Mouse (Mus musculus): Measurements from ENCODE around the gene Fam171b. TPM values are rescaled to one million over a fixed set of nuclear protein-coding genes. Genes with fewer than 3 reads are reported as not detected.

Fam171b gene
- 0.01 TPM in 1 of 2 replicates, not detected in the other for polyA plus RNA-seq (2012)

DNA sequence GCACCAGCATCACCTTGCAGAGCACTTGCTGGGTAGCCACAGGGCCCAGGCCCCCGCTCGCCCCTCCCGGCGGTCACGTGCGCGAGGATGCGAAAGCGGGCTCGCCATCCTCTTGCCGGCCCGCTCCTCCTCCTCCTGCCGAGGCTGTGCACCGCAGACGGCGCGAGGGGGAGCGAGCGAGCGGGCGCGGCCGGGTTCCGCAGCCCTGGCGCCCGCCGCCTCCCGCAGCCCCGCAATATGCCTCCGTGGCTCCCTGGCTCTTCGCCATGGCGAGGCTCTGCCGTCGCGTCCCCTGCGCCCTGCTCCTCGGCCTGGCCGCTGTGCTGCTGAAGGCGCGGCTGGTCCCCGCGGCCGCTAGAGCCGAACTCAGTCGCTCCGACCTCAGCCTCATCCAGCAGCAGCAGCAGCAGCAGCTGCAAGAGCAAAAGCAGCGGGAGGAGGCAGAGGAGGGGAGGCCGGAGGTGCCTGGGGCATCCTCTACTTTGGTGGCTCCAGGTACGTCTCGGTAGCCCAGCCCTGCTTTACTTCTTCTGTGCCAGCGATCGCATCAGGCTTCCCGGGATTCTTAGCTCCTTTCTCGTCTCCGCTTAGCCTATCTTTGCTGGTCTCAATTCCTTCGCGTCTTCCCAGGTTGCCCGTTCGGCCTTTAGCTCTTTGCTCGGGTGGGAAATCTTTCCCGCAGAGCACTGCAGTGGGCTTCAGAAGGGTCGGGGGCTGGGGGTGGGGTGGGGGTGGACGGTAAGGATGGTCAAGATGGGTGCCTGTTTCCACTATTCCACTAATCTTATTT is at the start of gene Fam171b:
Fam171b (plus strand) TSS at position 154 of the 790 bp plus-strand sequence.
- Histone ChIP-seq H3K36me3 (ENCODE audit: control insufficient read depth) (no peaks in the 10 kb centered on the region), H3K9me3 (ENCODE audit: control insufficient read depth, low read length) (peaks cover 2% of the 10 kb centered on the region; the same call in 1 of the 2 replicates), H3K4me3 (replicated peaks) (peak within 1 kb of the TSS; percentile 33), H3K4me1 (ENCODE audit: control insufficient read depth) (0 out of 2 replicates have a peak, but pooled peaks cover 1% of the 10 kb centered on the region), H3K27me3 (ENCODE audit: control insufficient read depth) (peaks cover 51% of the 10 kb centered on the region)
- no peak for TF ChIP-seq TAL1 (IDR thresholded peaks at IDR 0.05; ENCODE audit: low read length)
- TF ChIP-seq GATA1 (IDR thresholded peaks at IDR 0.05; ENCODE audit: low read length) = no peak

DNA sequence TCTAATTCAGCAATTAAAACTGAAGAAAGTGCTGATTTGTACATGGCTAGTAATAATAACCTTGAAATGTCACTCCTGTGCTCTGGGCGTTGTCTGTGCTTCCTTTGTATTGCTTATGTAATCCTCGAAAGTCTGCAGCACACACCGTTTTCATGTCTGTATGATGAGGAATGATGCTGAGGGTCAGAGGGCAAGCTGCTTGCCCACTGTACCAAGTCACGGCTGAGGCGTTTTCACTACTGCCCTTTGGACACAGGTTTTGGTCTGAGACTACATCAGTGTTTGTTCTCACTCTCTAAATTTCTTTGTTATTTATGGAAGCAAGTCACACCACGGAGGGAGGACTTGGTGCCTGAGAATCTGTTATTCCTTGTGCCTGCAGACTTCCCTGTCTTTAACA is 46.4 kb upstream of the Fam171b start:
- Histone ChIP-seq H3K9me3 (ENCODE audit: control insufficient read depth, low read length) (no peaks in the 10 kb centered on the region), H3K27me3 (ENCODE audit: control insufficient read depth) (no peaks in the 10 kb centered on the region), H3K36me3 (ENCODE audit: control insufficient read depth) (no peaks in the 10 kb centered on the region), H3K4me3 (replicated peaks) (no peak overlapping the region), H3K4me1 (ENCODE audit: control insufficient read depth) (no peaks in the 10 kb centered on the region)
- TF ChIP-seq TAL1 (IDR thresholded peaks at IDR 0.05; ENCODE audit: low read length) (no peak), GATA1 (IDR thresholded peaks at IDR 0.05; ENCODE audit: low read length) (no peak)

DNA sequence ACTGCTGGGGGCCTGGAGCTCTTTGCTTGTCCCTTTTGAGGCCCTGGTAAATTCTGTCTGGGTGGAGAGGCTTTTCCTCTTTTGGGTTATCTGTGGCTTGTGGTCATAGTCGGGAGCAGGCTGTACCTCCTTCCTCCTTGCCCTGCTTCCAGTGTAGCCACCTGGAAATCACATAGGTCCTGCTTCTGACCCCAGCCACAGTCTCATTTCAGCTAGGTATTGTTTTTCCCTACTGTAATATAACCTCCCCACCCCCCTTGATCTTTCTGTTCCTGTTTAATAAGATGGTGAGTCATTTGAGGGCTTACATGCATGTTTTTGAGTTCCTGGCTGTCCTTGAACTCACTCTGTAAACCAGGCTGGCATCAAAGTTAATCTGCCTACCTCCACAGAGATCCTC is 45.6 kb upstream of the Fam171b start:
- H3K36me3 ChIP-seq (ENCODE audit: control insufficient read depth) = no peaks in the 10 kb centered on the region

DNA sequence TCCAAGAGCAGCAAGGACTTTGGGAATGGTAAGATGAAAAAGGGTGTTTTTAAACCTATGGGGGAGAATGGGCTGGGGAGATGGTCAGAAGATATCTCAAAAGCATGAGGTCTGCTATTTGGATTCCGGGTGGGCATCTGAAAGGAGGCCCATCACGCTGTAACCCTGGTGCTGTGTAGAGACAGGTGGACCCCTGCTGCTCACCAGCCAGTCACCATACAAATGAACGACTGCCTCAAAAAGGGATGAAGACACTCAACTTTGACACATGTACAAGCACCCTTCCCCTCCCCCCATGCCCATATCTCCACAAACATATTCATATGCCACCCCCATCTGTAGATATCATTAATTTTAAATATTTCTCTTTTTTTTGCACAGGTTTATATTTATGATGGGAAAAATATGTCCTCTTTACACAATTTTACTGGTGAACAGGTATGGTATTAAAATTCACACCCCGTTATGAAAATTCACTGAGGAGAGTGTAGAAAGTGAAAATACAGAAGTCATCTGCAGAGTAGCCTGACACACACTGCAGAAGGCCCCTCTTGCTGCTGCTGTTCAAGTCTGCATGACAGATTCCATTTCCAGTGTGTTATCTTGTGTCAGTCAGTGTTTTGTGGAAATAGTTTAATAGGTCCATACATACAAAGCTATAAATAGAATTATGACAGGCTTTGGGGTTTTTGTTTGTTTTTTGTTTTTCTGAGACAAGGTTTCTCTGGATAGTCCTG is 44.0 kb upstream of the Fam171b start:
- Histone ChIP-seq H3K4me1 (ENCODE audit: control insufficient read depth) (no peaks in the 10 kb centered on the region), H3K4me3 (replicated peaks) (no peak overlapping the region), H3K9me3 (ENCODE audit: control insufficient read depth, low read length) (no peaks in the 10 kb centered on the region), H3K36me3 (ENCODE audit: control insufficient read depth) (peaks cover 3% of the 10 kb centered on the region; the same call in 1 of the 2 replicates), H3K27me3 (ENCODE audit: control insufficient read depth) (no peaks in the 10 kb centered on the region)
- no peak for TF ChIP-seq TAL1 (IDR thresholded peaks at IDR 0.05; ENCODE audit: low read length)
- TF ChIP-seq GATA1 (IDR thresholded peaks at IDR 0.05; ENCODE audit: low read length) = no peak

More for the DNA sequence above, 45.6 kb upstream of the Fam171b start:
- no peak for TF ChIP-seq GATA1 (IDR thresholded peaks at IDR 0.05; ENCODE audit: low read length)
- no peak for TF ChIP-seq TAL1 (IDR thresholded peaks at IDR 0.05; ENCODE audit: low read length)
- Histone ChIP-seq H3K4me1 (ENCODE audit: control insufficient read depth) (no peaks in the 10 kb centered on the region), H3K9me3 (ENCODE audit: control insufficient read depth, low read length) (no peaks in the 10 kb centered on the region), H3K4me3 (replicated peaks) (no peak overlapping the region), H3K27me3 (ENCODE audit: control insufficient read depth) (no peaks in the 10 kb centered on the region)

DNA sequence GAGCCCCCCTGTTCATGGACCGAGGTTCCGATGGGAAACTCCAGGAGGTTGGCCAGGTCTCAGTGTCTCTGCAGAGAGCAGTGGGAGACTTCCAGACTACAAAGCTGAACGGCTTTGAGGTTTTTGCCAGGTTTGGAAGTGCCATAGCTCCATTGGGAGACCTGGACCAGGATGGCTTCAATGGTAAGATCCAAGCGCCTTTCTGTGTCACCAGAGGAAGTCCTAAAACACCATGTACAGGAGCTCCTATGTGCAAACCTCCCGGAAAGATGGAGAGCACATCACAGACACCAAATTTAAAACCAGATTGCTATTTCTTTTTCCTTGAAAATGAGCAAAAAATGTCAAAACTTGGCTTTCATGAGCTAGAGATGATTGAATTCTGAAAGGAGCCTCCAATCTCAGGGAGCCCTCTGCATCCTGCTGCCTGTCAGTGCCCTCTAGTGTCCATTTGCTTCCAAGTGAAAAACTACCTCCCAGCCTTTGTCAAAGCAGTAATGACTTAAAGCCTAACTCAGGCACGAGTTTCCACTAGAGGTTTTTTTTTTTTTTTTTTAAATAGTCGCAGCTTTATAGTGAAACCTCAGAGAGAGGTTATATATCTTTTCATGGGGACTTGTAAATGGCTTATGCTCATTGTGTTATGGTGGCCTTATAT is 41.2 kb upstream of the Fam171b start:
- H3K36me3 ChIP-seq (ENCODE audit: control insufficient read depth) = peaks cover 3% of the 10 kb centered on the region; the same call in 1 of the 2 replicates
- TF ChIP-seq GATA1 (IDR thresholded peaks at IDR 0.05; ENCODE audit: low read length) (no peak), TAL1 (IDR thresholded peaks at IDR 0.05; ENCODE audit: low read length) (no peak)

DNA sequence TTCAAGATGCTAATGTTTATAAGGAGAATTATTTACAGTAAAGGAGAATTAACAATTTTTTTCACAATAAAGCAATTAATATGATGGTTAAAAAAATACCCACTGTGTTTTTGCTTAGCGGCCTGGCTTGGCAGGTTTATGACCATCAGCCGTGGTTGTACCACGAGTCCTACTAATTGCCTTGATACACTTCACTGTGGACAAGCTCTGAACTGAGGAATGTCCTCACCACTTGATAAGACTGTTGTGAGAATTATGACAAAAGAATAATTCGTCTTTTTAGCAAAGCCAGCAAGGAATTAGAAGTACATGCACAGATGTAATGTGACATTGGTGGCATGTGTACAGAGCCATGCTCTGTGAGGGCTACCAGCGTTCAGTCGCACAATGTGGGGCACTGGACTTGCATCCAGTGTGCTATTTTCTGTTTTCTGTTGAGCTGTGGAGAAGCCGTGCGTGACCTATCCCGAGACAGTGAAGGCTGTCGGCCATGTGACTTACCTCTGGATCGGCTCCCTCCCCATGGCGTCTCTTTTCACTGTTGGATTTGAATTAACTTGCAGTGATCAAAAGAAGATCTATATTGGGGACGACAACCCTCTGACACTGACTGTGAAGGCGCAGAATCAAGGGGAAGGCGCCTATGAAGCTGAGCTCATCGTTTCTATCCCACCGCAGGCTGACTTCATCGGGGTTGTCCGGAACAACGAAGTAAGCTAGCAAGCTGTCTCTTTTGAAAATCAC is 20.9 kb upstream of the Fam171b start:
- no peaks in the 10 kb centered on the region for H3K27me3 ChIP-seq (ENCODE audit: control insufficient read depth)
- peaks cover 2% of the 10 kb centered on the region; the same call in 1 of the 2 replicates for H3K36me3 ChIP-seq (ENCODE audit: control insufficient read depth)
- no peak overlapping the region for H3K4me3 ChIP-seq (replicated peaks)
- TF ChIP-seq GATA1 (IDR thresholded peaks at IDR 0.05; ENCODE audit: low read length) (no peak), TAL1 (IDR thresholded peaks at IDR 0.05; ENCODE audit: low read length) (no peak)
- H3K4me1 ChIP-seq (ENCODE audit: control insufficient read depth) = no peaks in the 10 kb centered on the region
- no peaks in the 10 kb centered on the region for H3K9me3 ChIP-seq (ENCODE audit: control insufficient read depth, low read length)

More for the DNA sequence above, 41.2 kb upstream of the Fam171b start:
- Histone ChIP-seq H3K27me3 (ENCODE audit: control insufficient read depth) (no peaks in the 10 kb centered on the region), H3K4me1 (ENCODE audit: control insufficient read depth) (no peaks in the 10 kb centered on the region), H3K9me3 (ENCODE audit: control insufficient read depth, low read length) (no peaks in the 10 kb centered on the region), H3K4me3 (replicated peaks) (no peak overlapping the region)

DNA sequence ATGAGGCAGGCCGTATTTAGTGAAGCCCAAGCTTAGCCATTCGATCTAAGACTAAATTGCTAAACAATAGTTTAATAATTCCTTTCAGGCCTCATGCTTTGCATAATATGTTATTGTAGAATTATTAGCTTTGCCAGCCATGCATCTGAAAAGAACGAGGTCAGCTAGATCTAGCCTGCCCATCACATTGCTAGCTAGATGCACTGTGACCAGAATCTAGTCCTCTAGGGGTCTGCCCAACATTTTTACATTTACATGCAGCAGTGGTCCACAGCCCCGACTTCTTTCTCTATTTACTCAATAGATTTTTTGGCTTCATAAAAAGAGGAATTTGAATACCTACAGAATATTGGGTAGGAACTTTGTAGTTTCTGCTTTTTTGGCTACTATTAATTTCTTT is 20.3 kb upstream of the Fam171b start:
- TF ChIP-seq GATA1 (IDR thresholded peaks at IDR 0.05; ENCODE audit: low read length) = no peak
- Histone ChIP-seq H3K9me3 (ENCODE audit: control insufficient read depth, low read length) (no peaks in the 10 kb centered on the region), H3K4me3 (replicated peaks) (no peak overlapping the region), H3K27me3 (ENCODE audit: control insufficient read depth) (no peaks in the 10 kb centered on the region), H3K36me3 (ENCODE audit: control insufficient read depth) (peaks cover 2% of the 10 kb centered on the region; the same call in 1 of the 2 replicates), H3K4me1 (ENCODE audit: control insufficient read depth) (no peaks in the 10 kb centered on the region)

DNA sequence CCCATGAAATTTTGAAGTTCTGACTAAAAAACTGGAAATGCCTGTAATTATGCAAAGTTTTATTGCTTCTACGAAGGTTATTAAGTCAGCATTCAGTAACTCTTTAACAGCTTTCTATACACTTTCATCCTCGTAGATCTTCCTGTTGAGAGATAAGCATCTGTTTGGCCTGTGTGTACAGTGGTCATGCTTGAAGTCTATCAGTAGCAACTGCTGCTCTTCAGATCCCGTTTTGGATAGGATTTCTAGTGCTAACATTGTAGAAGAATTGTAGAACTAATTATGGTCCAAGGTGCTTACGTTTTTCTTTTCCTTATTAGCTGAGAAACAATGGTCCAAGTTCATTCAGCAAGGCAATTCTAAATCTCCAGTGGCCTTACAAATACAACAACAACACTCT is 16.7 kb upstream of the Fam171b start:
- no peaks in the 10 kb centered on the region for H3K4me1 ChIP-seq (ENCODE audit: control insufficient read depth)
- TF ChIP-seq GATA1 (IDR thresholded peaks at IDR 0.05; ENCODE audit: low read length) (no peak), TAL1 (IDR thresholded peaks at IDR 0.05; ENCODE audit: low read length) (no peak)
- H3K36me3 ChIP-seq (ENCODE audit: control insufficient read depth) = no peaks in the 10 kb centered on the region; the same call in 1 of the 2 replicates
- no peaks in the 10 kb centered on the region for H3K9me3 ChIP-seq (ENCODE audit: control insufficient read depth, low read length)
- H3K4me3 ChIP-seq (replicated peaks) = no peak overlapping the region
- H3K27me3 ChIP-seq (ENCODE audit: control insufficient read depth) = no peaks in the 10 kb centered on the region
